Mouse (Mus musculus) erythroblast, embryonic 14.5 days (primary cell): ENCODE measurements around the gene Fkbp10. TPM values are rescaled to one million over a fixed set of nuclear protein-coding genes. Genes with fewer than 3 reads are reported as not detected.

Experiments
- H3K27me3 ChIP-seq: 2 replicates; pipeline ENCODE4 v1.6.1; 2012; ENCODE audit warnings: inconsistent platforms; ENCODE audit not compliant: control insufficient read depth
- H3K36me3 ChIP-seq: 2 replicates; pipeline ENCODE4 v1.6.1; 2012; ENCODE audit warnings: mild to moderate bottlenecking, inconsistent platforms; ENCODE audit not compliant: control insufficient read depth
- H3K4me1 ChIP-seq: 2 replicates; pipeline ENCODE4 v1.6.1; 2012; ENCODE audit warnings: inconsistent platforms; ENCODE audit not compliant: control insufficient read depth
- H3K4me3 ChIP-seq: replicated peaks from 2 replicates; pipeline ENCODE3; 2012; ENCODE audit warnings: moderate library complexity, mild to moderate bottlenecking, inconsistent platforms
- H3K9me3 ChIP-seq: 2 replicates; pipeline ENCODE4 v1.6.1; 2012; ENCODE audit warnings: low read length, inconsistent platforms, mixed read lengths; ENCODE audit not compliant: control insufficient read depth
- GATA1 ChIP-seq: IDR thresholded peaks from 2 replicates; pipeline ENCODE4 v1.6.1; 2012; ENCODE audit warnings: low read length, inconsistent platforms, mixed read lengths
- TAL1 ChIP-seq: IDR thresholded peaks from 3 replicates; pipeline ENCODE4 v1.6.1; 2012; ENCODE audit warnings: low read length, inconsistent platforms, mixed read lengths
- polyA plus RNA-seq: library from polyadenylated mRNA; stranded (reverse); fragments of >175 nt; gene quantifications from 2 replicates; pipeline ENCODE4 v1.2.3, GENCODE M21; 2012

Fkbp10 gene
- polyA plus RNA-seq, 1 experiment: 0.07 TPM

- Histone ChIP-seq H3K27me3 (peaks cover 10% of the 10 kb centered on the region), H3K4me3 (no peak overlapping the region), H3K36me3 (no peaks in the 10 kb centered on the region), H3K4me1 (peaks cover 7% of the 10 kb centered on the region), H3K9me3 (no peaks in the 10 kb centered on the region)
- TF ChIP-seq GATA1 (no peak), TAL1 (no peak)
These were observed 6.0 kb downstream of the Fkbp10 start for GRCm38 (mm10) chr11:100421537-100421936.

GRCm38 (mm10) chr11:100423836-100424235 is 8.3 kb downstream of the Fkbp10 start:
- Histone ChIP-seq H3K4me1 (peaks cover 7% of the 10 kb centered on the region), H3K36me3 (no peaks in the 10 kb centered on the region), H3K9me3 (no peaks in the 10 kb centered on the region), H3K27me3 (no peaks in the 10 kb centered on the region; the same call in 1 of the 2 replicates), H3K4me3 (no peak overlapping the region)
- no peak for TF ChIP-seq GATA1
- TF ChIP-seq TAL1: no peak

- Histone ChIP-seq H3K36me3 (peaks cover 6% of the 10 kb centered on the region; the same call in 1 of the 2 replicates), H3K27me3 (no peaks in the 10 kb centered on the region; the same call in 1 of the 2 replicates), H3K9me3 (no peaks in the 10 kb centered on the region), H3K4me3 (no peak overlapping the region), H3K4me1 (peaks cover 7% of the 10 kb centered on the region)
- peak; percentile 67 for TF ChIP-seq GATA1
- no peak for TF ChIP-seq TAL1
These were observed 10.4 kb downstream of the Fkbp10 start for GRCm38 (mm10) chr11:100425851-100426250.

GRCm38 (mm10) chr11:100426820-100427219 is 11.3 kb downstream of the Fkbp10 start:
- peaks cover 6% of the 10 kb centered on the region; the same call in 1 of the 2 replicates for H3K36me3 ChIP-seq
- H3K27me3 ChIP-seq: no peaks in the 10 kb centered on the region
- peaks cover 7% of the 10 kb centered on the region for H3K4me1 ChIP-seq
- TF ChIP-seq GATA1 (no peak), TAL1 (no peak)
- no peaks in the 10 kb centered on the region for H3K9me3 ChIP-seq
- H3K4me3 ChIP-seq: no peak overlapping the region

- peaks cover 6% of the 10 kb centered on the region; the same call in 1 of the 2 replicates for H3K36me3 ChIP-seq
- no peak overlapping the region for H3K4me3 ChIP-seq
- H3K4me1 ChIP-seq: peaks cover 7% of the 10 kb centered on the region
- no peaks in the 10 kb centered on the region for H3K9me3 ChIP-seq
- TF ChIP-seq GATA1 (no peak), TAL1 (no peak)
- no peaks in the 10 kb centered on the region for H3K27me3 ChIP-seq
These were observed 13.2 kb downstream of the Fkbp10 start for GRCm38 (mm10) chr11:100428612-100429199.

GRCm38 (mm10) chr11:100430052-100430451 is 14.6 kb downstream of the Fkbp10 start:
- Histone ChIP-seq H3K4me1 (peaks cover 7% of the 10 kb centered on the region), H3K36me3 (peaks cover 6% of the 10 kb centered on the region; the same call in 1 of the 2 replicates), H3K9me3 (no peaks in the 10 kb centered on the region), H3K27me3 (no peaks in the 10 kb centered on the region), H3K4me3 (no peak overlapping the region)
- TF ChIP-seq TAL1 (no peak), GATA1 (no peak)

GRCm38 (mm10) chr11:100432002-100432401 is 16.5 kb downstream of the Fkbp10 start:
- peaks cover 12% of the 10 kb centered on the region; the same call in 1 of the 2 replicates for H3K36me3 ChIP-seq
- TF ChIP-seq TAL1: no peak
- no peak for TF ChIP-seq GATA1

GRCm38 (mm10) chr11:100435678-100436246 is 20.3 kb downstream of the Fkbp10 start:
- H3K4me3 ChIP-seq: no peak overlapping the region

More at GRCm38 (mm10) chr11:100432002-100432401, 16.5 kb downstream of the Fkbp10 start:
- no peak overlapping the region for H3K4me3 ChIP-seq
- no peaks in the 10 kb centered on the region for H3K27me3 ChIP-seq
- no peaks in the 10 kb centered on the region for H3K9me3 ChIP-seq
- no peaks in the 10 kb centered on the region for H3K4me1 ChIP-seq

GRCm38 (mm10) chr11:100437901-100438300 is 22.4 kb downstream of the Fkbp10 start:
- no peaks in the 10 kb centered on the region for H3K9me3 ChIP-seq
- TF ChIP-seq GATA1 (no peak), TAL1 (no peak)
- H3K36me3 ChIP-seq: peaks cover 7% of the 10 kb centered on the region; the same call in 1 of the 2 replicates
- H3K27me3 ChIP-seq: no peaks in the 10 kb centered on the region
- no peak overlapping the region for H3K4me3 ChIP-seq
- H3K4me1 ChIP-seq: peaks cover 23% of the 10 kb centered on the region

More at GRCm38 (mm10) chr11:100435678-100436246, 20.3 kb downstream of the Fkbp10 start:
- H3K27me3 ChIP-seq: no peaks in the 10 kb centered on the region
- peaks cover 7% of the 10 kb centered on the region; the same call in 1 of the 2 replicates for H3K36me3 ChIP-seq
- TF ChIP-seq TAL1: no peak
- no peak for TF ChIP-seq GATA1
- H3K9me3 ChIP-seq: no peaks in the 10 kb centered on the region
- H3K4me1 ChIP-seq: peaks cover 13% of the 10 kb centered on the region
